Mouse (Mus musculus) layer of hippocampus, adult 9-10 months (tissue): Measurements from ENCODE around the gene Cstb.
"Not testable (repeated sequence)": the region's sequence is repeated elsewhere in the genome, so short reads cannot be mapped to it uniquely, and the experiment has no call there.

Source experiments
- DNase-seq: peaks from one replicate; pipeline ENCODE4 v3.0.0; 2022; ENCODE audit warnings: low spot score

The Cstb gene

DNA sequence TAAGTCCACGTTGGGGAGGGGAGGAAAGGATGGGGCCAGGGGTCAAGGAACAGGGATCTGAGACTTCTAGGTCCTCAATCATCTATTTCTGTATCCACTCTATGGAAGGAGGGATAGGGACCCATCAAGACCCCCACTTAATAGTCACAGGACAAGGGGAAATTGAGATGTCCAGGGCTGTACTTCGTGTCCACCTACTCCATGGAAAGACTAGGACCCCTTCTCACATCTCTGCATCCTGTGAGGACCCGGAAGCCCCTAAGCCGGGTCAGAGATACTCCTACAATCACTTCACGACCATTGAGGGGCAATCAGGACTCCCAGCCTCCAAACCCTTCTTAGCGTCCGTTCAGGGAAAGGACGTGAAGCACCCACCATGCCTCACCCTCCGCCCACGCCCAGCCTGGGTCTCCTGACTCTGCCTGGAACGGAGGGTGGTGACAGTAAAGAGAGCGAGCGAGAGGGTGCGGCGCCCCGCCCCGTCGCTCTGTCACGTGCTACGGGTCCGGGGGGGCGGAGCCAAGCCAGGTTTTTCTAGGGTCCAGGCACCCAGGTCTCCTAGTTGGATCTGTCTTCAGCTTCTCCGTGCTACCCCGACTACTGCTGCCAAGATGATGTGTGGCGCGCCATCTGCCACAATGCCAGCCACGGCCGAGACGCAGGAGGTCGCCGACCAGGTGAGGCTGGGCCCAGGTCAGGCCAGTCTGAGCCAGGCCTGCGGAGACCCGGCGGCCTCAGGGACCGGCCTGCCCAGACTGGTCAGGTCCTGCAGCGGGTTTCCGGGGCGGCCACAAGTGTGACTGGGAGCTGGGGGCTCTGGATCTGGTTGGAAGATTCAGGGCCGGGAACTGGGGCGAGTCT lies at the start of gene Cstb:
Gene Cstb (plus strand): TSS at position 489 of the 861 bp plus-strand sequence.
- DNase-seq = peak; percentile 68

DNA sequence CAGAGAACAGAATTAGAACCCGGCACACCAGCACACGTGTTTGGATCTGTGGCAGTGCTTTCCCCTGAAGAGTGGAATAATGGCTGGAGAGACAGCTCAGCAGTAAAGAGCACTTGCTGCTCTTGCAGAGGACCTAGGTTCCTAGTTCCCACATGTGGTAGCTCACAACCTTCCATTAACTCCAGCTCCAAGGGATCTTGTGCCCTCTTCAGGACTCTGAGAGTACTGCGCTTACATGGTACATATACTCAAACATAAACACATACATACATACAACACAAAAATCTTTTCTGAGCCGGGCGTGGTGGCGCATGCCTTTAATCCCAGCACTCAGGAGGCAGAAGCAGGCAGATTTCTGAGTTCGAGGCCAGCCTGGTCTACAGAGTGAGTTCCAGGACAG lies 47.0 kb upstream of the Cstb start:
- DNase-seq = no peak

DNA sequence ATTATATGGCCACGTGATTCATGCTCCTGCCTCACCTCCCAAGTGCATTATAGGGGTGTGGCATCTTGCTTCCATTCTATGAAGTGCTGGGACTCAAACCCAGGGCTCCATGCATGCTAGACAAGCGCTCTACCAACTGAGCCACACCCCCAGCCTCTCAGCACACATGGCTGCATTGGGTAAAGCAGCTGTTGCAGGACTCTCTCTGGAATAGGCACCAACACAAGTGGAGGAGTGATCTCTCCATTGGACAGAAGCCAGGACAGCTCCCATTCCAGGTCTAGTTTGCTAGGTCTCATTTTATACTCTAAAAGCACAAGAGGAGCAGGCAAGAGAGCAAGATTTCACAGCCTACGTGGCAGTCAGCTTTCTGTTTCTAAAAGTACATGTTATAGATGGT lies 41.9 kb upstream of the Cstb start:
- no peak for DNase-seq

DNA sequence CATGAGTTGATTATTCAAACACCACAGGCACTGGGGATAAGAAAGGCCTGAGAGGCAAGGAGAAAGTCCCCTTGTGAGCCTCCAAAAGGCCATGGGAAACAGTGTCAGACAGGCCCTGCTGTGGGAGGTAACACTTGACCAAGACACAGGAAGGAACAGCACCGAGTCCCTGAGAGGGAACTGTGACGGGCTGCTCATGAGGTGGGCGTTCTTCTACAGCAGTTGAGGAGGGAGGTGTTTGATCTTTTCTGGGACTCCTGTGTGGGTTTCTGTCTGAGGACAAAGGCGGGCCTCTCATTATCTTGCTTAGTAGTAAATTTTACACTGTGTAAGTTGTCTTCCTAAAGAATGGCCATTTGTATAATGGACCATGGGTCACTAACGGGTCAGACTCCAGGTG lies 39.9 kb upstream of the Cstb start:
- DNase-seq = no peak

DNA sequence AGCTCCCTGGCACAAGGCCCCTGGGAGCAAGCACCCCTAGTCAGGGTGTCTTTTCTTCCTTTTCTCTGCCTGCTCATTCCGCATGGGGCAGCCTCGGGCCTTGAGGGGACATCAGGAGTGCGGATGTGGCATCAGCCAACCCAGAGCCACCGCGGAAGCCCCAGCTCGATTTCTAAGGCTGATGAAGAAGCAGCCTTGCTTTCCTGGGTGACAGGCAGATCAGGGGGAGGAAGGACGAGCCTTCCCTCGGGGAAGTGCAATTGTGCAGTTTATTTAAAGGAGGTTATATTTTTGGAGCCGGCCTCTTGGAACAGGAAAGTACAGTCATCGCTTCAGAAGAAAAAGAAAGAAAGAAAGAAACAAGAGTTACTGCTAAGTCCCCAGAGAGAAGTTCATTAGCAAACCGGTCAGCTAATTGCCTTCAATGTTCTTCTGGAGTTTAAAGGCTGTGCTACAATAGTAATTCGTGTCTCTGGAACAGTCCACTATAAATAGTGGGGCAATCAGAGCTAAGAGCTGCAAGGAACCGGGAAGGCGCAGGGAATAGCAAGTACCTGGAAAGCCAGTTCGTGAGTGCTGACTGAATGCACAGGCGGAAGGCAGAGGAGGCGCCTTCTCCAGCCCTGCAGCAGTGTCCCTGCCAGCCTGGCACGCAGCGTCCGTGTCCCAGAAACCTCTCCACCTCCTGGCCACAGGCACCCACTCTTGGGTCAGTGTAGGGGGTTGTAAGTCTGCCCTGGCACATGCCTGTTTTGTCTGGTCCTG lies 37.1 kb upstream of the Cstb start:
- no peak for DNase-seq

DNA sequence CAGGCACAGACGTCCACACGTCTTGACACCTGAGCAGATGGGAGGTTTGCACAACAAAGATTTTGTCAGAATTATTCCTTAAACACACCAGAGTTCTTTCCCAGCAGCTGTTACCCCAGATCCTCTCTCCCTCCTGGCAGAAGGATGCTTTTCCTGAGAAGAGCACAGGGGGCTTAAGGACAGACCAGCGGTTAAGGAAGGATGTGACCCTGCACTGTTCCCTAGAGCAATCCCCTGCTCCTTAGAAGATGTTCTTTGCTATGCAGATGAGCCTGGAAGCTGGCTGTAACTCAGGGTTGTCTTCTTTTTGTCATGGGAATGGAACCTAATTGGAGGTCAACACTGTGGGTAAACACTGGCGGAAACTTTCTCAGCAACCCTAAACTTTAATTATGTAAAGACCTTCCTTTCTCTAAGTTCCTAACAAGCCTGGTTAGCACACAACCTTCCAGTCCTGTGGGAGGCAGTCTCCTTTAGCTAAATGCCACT lies 34.4 kb upstream of the Cstb start:
- DNase-seq = no peak

DNA sequence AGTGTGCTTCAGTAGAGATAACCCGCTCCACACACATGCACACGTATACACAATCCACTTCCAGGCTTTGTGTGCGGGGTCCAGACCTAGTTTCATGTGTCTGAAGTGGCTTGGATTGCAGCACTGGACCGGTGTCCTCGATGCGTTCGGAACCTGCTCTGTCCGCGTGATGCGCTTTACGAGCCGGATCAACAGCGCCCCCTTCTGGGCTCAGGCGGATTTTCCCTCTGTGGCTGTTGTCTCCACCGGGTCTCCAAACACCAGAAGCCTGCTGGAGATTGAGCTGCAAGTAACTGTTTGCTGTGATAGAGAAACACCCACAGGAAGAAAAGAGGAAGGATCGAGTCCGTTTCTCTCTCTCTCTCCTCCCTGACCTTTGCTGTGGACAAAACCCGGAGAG lies 33.4 kb upstream of the Cstb start:
- DNase-seq = peak; percentile 67

DNA sequence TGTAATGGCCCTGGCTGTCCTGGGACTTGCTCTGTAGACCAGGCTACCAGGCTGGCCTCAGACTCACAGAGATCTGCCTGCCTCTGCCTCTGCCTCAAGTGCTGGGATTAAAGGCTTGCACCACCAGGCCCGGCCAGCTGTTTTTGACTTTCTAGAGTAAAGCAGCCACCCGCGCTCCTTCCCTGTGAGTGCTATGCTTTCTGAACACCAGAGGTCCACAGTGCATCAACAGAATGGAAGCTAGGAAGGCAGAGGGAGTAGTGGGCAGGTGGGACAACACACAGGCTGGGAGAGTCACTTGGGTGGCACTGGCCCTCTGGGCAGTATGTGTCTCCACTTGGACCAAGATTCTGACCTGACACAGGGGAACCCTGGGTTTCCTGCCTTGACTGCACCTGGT lies 30.1 kb upstream of the Cstb start:
- DNase-seq = no peak

DNA sequence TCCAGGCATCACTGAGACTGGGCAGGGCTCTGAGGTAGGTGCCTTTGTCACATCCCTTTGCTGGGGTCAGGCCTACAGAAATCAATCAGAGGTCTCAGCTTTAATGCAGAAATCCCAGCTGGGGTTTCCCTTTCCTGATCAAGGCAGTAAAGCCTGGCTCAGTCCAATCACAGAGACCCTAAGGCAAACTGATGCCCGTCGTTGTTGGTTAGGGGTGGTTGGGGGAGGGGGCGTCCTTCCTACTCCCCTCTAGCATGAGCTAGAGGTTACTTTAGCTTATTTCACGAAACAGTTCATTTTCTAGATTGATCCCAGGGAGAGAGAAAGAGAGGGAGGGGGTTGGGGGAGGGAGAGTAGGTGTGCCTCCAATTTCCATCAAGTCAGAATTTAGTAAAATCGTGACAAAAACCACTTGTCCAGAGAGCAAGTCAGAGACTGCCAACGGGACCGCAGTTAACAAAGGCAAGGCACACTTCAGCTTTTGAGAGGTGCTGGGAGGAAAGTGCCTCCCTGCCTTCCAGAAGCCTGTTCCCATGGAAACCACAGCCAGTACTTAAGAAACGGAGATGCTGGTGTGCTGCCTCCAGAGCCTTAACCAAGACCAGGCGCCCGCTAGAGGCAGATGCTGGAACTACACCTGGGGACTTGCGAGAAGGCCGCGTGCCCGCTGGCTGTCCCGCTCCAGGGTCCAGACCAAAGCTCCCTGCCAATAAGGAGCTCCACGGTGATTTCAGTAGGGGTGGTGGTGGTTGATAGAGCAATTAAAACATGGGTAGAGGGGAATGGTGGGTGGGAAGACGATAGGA lies 29.4 kb upstream of the Cstb start:
- DNase-seq = peak; percentile 96

DNA sequence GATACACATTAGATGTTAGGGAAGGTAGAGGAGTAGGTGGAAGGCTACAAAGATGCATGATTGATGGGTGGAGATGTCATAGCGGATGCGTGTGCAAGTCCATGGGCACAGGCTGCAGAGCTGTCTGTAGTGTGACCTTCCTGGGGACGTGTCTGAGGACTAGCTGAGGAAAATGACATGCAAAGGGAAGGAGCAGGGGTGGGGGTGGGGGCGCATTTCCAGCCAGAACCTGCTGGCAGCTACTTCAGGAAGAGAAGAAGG lies 28.9 kb upstream of the Cstb start:
- no peak for DNase-seq

DNA sequence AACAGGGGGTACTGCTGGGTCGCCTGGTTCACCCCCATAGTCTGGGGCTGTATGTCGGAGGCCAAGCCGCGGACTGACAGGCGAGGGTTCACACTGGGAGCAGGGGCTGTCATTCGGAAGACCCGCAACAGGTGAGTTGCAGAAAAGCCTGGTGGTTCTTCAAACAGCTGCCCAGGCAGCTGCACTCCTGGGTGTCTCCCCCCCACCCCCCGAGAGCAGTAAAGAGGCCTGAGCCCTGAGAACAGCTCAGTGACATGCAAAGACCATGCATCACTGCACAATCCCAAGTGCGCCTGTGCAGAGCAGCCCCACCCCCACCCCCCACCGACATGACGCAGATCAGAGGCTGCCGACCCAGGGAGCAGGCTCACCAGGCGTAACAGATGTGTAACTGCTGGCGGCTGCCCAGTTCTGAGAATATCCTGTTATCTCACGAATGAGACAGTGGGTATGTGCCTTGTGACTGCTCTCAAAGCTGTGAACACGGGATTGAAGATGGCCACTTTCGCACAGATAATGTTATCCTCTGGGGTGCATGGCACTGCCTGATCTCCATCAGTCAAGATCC lies 26.3 kb upstream of the Cstb start:
- no peak for DNase-seq

DNA sequence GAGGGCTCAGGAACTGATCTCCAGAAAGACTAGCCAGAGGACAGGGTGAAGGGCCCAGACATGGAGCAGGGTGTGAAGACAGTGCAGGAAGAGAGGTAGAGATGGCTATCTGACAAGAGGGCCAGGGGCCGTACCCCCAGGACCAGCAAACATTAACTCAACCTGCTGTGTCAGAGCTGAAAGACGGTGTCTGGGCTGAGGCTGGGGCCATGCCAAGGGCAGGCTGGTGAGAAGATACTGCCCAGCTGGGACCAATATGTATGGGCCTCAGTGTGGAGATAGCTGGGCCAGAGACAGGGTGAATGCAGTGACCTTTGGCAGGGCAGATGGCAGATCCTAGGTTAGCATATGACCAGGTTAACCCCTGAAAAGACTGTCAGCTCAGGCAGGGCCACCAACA lies 24.3 kb upstream of the Cstb start:
- DNase-seq = no peak

DNA sequence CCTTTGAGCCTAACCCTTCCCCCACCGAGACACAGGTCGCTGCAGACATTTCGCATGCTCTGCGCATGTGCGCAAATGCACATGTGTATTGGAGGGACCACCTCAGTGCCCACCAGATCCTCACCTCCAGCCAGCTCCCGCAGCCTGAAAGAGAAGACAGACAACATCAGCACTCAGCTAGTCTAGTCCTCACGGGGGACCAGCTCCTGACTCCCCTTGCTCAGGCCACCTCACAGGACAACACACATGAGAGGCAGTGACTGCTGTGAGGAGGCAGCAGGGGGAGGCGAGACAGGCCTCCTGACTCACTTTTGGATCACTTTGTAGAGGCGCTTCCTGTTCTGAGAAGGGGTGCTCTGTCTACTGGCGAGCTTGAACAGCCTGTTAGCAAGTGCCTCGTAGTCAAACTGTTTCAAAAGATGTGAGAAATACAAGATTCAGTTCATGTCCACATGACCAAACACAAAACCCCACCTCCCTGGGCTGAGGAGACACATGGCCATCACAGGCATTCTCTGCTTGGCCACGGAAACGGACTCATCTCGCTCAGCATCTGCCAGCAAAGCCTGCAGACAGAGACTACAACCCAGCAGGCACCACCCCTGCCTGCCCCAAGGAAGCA lies 23.1 kb upstream of the Cstb start:
- DNase-seq = no peak

DNA sequence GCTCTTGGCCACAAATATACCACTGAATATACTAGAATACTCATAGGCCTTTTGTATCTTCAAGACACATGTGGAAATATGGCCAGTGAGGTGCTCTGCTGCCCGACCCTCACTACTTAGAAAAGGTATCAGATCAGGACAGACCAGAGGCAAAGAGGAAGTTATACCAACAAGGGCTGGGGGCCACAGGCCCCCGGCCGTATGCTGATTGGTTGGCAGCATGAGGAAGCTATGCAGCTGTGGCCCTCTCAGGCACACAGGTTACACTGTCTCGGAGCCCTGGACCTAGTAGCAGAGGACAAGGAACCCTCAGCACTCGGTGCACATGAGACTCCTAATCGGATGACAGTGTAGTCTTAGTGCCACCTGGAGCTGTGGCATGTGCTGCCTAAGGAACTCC lies 19.3 kb upstream of the Cstb start:
- DNase-seq = no peak

DNA sequence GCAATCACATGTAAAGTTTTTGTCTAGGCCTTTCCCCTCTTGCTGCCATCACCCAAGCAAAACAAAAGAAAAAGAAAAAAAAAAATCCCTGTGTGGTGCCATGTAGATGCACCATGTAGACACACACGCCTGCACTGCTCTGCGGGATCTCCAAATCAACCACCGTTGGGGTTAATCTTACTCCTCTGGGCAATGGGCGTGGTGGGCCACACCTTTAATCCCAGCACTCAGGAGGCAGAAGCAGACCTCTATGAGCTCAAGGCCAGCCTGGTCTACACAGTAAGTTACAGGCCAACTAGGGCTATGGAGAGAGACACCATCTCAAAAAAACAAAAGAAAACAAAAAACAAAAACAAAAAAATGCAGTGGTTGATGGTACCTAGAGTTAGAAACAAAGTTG lies 18.3 kb upstream of the Cstb start:
- DNase-seq = no peak

DNA sequence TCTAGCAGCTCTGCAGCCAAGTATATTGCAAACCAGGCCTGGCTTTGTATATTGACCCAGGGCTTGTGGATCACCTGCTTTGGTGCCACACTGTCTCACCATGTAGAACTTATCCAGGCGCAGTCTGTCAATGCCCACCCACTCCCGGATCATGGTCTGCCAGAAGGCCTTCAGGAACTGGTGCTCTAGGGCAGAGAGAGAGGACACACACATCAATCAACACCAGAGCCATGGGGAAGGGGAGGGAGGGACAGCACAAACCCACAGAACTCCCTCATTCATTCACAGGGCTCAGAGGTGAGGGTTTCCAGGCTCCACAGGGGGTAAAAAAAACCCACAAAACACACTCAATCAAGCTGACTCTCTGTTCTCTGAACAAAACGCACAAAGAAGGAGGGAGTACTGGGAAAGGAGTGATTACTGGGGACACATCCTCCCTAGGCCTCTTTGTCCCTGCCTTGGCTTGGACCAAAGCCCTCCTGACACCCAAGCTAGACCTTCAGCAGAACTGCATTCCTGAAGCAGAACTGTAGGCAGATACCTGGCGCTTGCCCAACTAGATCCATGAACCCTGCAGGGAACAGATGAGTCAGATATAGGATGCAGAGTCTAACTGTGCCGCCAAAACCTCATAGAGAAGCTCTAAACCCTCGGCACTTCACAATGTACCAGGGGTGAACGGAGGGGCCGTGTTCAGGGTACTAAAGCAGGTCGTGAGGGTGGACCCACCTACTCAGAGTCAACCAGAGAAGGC lies 16.3 kb upstream of the Cstb start:
- DNase-seq = no peak

DNA sequence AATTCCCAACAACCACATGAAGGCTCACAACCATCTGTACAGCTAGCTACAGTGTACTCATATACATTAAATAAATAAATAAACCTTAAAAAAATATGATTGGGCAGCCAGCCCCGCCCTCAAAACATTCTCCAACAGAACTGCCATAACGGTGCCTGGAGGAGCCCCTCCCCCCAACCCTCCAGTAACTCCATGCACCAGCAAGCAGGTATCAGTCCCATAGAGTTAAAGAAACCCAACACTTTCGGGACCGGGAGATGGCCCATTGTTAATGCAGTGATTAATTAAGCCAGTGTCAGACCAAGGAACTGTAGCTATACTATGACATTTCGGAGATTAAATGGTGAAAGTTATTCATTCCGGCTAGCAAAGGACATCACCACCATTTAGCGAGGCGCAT lies 13.6 kb upstream of the Cstb start:
- no peak for DNase-seq

DNA sequence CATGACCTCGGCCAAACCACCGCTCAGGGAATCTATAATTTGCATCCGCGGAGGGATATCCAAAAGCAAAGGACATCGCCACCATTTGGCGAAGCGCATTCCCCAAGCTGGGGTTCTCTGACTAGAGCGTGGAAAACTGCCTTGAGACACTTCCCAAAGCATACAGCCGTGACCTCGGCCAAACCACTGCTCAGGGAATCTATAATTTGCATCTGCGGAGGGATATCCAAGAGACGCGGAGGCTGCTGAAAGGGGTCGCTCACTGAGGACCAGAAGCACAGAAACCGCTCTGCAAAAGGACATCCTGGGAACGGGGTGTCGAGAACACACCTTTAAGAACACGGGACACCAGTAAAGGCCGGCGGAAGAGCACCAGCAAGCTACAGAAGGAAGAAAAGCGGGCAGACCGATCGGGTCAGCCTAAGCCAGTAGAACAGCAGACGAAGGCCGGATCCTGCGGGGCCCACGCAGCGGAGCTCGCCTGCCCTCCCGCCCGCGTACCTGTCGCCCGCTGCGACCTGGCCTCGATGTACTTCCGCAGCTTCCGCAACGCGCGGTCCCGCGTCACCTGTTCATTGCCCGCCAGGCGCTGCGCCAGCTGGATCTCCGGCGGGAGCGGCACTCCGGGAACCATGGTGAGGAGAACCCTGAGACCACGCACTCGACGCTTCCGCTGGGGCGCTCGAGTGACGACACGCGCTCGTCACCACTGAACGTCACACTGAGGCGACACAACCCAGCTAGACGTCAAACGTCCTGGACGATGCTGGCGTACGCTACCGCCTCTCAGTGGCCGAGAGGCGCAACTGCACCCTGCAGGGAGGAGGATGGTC lies 12.9 kb upstream of the Cstb start, which contains the start of gene Rrp1:
Gene Rrp1 (minus strand): TSS at position 725 of the 833 bp plus-strand sequence.
- peak; percentile 96 for DNase-seq

DNA sequence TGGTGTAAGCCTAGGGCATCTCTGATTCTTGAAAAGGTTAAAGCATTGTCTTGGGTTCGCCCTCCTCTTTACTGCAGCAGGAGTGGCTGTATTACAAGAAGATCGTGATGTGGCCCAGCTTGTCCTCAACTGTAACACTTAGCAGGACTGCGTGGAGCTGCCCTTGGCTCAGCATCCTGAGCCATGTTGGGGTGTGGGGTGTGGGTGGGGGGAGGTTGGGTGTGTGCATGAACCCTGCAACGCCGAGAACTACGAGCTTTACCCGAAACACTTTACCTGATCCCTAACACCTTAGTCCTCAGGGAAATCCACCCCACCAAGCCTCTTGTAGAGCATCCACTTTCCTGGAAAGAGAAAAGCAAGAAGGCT lies 12.3 kb upstream of the Cstb start:
- no peak for DNase-seq

DNA sequence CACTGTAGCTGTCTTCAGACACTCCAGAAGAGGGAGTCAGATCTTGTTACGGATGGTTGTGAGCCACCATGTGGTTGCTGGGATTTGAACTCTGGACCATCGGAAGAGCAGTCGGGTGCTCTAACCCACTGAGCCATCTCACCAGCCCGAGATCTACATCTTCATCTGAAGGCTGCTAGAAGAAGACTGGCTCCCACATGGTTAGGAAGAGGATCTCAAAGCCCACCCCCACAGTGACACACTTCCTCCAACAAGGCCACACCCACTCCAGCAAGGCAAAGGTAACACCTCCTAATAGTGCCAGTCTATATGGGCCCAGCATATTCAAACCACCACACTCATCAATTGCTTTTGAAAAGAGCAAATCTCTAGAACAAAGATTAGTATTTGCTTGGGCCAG lies 10.5 kb upstream of the Cstb start:
- DNase-seq = not testable (repeated sequence)
